ENCODE assay signal across 8 mouse cellular contexts in the genomic region with DNA sequence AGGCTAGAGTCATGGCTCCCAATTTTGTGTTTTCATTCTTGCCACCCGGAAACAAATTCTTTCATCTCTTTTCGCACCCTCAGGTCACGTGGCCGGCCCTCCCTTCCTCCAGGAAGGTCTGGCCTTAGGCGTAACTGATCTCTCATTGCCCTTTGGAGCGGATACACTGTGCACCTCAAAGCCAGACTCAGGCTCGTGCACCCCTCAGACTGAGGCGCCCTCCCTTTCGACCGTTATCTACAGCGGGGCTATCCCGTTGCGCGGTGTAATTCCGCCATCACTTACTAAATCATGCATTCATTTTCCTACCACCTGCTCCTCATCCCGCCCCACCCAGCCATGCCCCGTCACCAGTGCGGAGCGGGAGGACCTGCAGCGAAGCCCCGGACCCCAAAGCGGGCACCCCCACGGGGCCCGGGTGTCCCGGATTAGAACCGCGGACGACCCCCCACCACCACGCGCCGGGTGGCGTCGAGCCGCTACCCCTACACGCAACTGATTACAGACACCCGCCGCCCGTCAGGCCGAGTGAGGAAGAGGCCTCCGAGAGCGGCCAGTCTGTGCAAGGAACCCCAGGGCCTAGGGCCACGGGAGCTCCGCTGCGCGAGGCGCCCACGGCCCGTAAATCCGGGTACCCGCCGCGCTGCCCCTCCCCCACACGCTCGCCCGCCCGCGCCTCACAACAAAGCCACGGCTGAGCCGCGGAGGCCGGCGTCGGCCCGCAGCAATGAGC. TPM values are rescaled to one million over a fixed set of nuclear protein-coding genes. Genes with fewer than 3 reads are reported as not detected.
DNase-seq lines count a peak whose midpoint lies in the region; ATAC-seq and TF ChIP-seq lines count a peak whose summit lies in the region.

No protein-coding gene starts in this region.

- peak; percentile 33 for DNase-seq in gastrocnemius, adult 18-20 months (ENCODE audit: low spot score)
- no peak for DNase-seq in gastrocnemius, postnatal 10 days
- DNase-seq in c-Kit-positive CD71-negative TER-119-negative erythroid progenitor cells, embryonic 14.5 days (ENCODE audit: low read depth): peak; percentile 33
- DNase-seq in hindbrain, postnatal 0 days (ENCODE audit: low spot score): peak; percentile 66
- peak; percentile 52 to 63 for DNase-seq in spleen, adult 18-20 months

- peak overlapping the region; percentile 88 for H3K4me3 ChIP-seq in hindbrain, postnatal 0 days (ENCODE audit: low read length)
- peak overlapping the region; percentile 99 for H3K4me3 ChIP-seq in limb, embryonic 13.5 days
- H3K4me3 ChIP-seq in midbrain, embryonic 12.5 days: peak overlapping the region; percentile 100

- peak overlapping the region; percentile 84 for H3K4me2 ChIP-seq in hindbrain, postnatal 0 days (ENCODE audit: low read depth, low read length)
- H3K4me2 ChIP-seq in limb, embryonic 13.5 days (replicated peaks): peak overlapping the region; percentile 91
- H3K4me2 ChIP-seq in midbrain, embryonic 12.5 days (replicated peaks): peak overlapping the region; percentile 91

- H3K4me1 ChIP-seq in hindbrain, postnatal 0 days (ENCODE audit: insufficient read depth, low read length): peaks cover 18% of the 10 kb centered on the region; the same call in 1 of the 2 replicates
- peaks cover 25% of the 10 kb centered on the region for H3K4me1 ChIP-seq in limb, embryonic 13.5 days
- peaks cover 25% of the 10 kb centered on the region for H3K4me1 ChIP-seq in midbrain, embryonic 12.5 days

- H3K27me3 ChIP-seq in hindbrain, postnatal 0 days (ENCODE audit: insufficient read depth, low read length): no peaks in the 10 kb centered on the region
- no peaks in the 10 kb centered on the region for H3K27me3 ChIP-seq in limb, embryonic 13.5 days
- H3K27me3 ChIP-seq in midbrain, embryonic 12.5 days: no peaks in the 10 kb centered on the region

- H3K9me3 ChIP-seq in hindbrain, postnatal 0 days (ENCODE audit: low read length): no peaks in the 10 kb centered on the region
- no peaks in the 10 kb centered on the region for H3K9me3 ChIP-seq in limb, embryonic 13.5 days
- no peaks in the 10 kb centered on the region for H3K9me3 ChIP-seq in midbrain, embryonic 12.5 days

- 2% methylated on average over 64 of the region's 64 CpGs for WGBS in hindbrain, postnatal 0 days
- WGBS in limb, embryonic 13.5 days: under 1% methylated on average over 64 of the region's 64 CpGs
- WGBS in midbrain, embryonic 12.5 days: under 1% methylated on average over 64 of the region's 64 CpGs

- H3K9ac ChIP-seq in hindbrain, postnatal 0 days (replicated peaks; ENCODE audit: low read length): peak overlapping the region; percentile 95
- H3K9ac ChIP-seq in limb, embryonic 13.5 days: peak overlapping the region; percentile 99
- H3K9ac ChIP-seq in midbrain, embryonic 12.5 days (replicated peaks): peak overlapping the region; percentile 98

- peak; percentile 79 for ATAC-seq in frontal cortex, adult (ENCODE audit: low TSS enrichment)
- peak; percentile 86 for ATAC-seq in hindbrain, postnatal 0 days
- peak; percentile 85 for ATAC-seq in limb, embryonic 13.5 days (ENCODE audit: low FRiP score, low read depth)
- ATAC-seq in midbrain, embryonic 12.5 days (ENCODE audit: low FRiP score, low read depth): peak; percentile 80

- TF ChIP-seq CTCF in hindbrain, postnatal 0 days (IDR thresholded peaks at IDR 0.05; ENCODE audit: low read depth): no peak

- H3K36me3 ChIP-seq in hindbrain, postnatal 0 days (ENCODE audit: insufficient read depth, low read length): no peaks in the 10 kb centered on the region
- H3K36me3 ChIP-seq in limb, embryonic 13.5 days: peaks cover 7% of the 10 kb centered on the region
- peaks cover 8% of the 10 kb centered on the region; the same call in 1 of the 2 replicates for H3K36me3 ChIP-seq in midbrain, embryonic 12.5 days

- peak overlapping the region; percentile 83 for H3K27ac ChIP-seq in hindbrain, postnatal 0 days
- H3K27ac ChIP-seq in limb, embryonic 13.5 days: peak overlapping the region; percentile 92
- peak overlapping the region; percentile 94 for H3K27ac ChIP-seq in midbrain, embryonic 12.5 days (replicated peaks)

RNA-seq across cellular contexts. Expression of a gene that starts 0.5 kb away (rescaled TPM):
- total RNA-seq in gastrocnemius, adult 18-20 months (2021): 10 to 100 TPM; 21.4 to 24.4 TPM
- 10 to 100 TPM; 55.1 to 63.6 TPM for total RNA-seq in gastrocnemius, postnatal 10 days (2021)
- 57.3 and 73.8 TPM in 2 replicates for total RNA-seq in hindbrain, postnatal 0 days (2014; rRNA removed)
- 36.8 and 39.1 TPM in 2 replicates for polyA plus RNA-seq in hindbrain, postnatal 0 days (2015; fragmentation: Nextera tagmentation; extraction: Ambion mirVana)
- polyA plus RNA-seq in limb, embryonic 13.5 days (2015; fragmentation: Nextera tagmentation; extraction: Ambion mirVana): 41.7 and 42.6 TPM in 2 replicates
- 50.3 and 53.9 TPM in 2 replicates for polyA plus RNA-seq in midbrain, embryonic 12.5 days (2016; fragmentation: Nextera tagmentation; extraction: Ambion mirVana)
